Mouse (Mus musculus) kidney, adult 2 months (tissue): ENCODE data around the gene Wdr63.

ENCODE experiments used
- CTCF ChIP-seq: fragments of 200-500 bp; conservative IDR thresholded peaks from 2 replicates; pipeline ENCODE4 v1.5.1; 2011; ENCODE audit warnings: low read depth, mild to moderate bottlenecking, control low read depth, low read length, moderate library complexity, mixed read lengths; ENCODE audit not compliant: insufficient read depth, insufficient read length
- POLR2A ChIP-seq: fragments of 200-500 bp; IDR thresholded peaks from one replicate; pipeline ENCODE4 v1.6.1; 2011; ENCODE audit warnings: low read depth, low read length, control low read depth

DNA sequence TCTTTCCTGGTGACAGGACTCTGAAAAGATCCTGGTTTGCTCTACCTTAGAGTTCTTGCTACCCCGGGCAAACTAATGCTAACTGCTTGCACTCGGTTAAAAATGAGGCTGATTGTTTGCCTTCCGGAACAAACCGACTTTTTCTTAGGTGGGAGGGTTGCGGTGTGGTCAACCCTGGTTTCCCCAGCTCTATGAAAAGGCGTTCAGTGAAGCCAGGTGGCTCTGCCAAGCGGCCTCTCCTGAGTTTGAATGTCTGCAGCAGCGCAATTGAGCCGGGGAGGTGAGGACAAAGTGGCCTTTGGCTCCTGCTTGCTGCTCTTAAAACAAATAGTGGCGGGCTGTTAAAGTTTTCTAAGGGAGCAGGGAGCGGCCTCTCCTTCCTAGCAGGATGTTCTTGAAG is 42.6 kb upstream of the Wdr63 start:
- no peak for TF ChIP-seq CTCF
- no peak for TF ChIP-seq POLR2A
